Mouse (Mus musculus): ENCODE results near the gene Epb41l2.

Gene Epb41l2

DNA sequence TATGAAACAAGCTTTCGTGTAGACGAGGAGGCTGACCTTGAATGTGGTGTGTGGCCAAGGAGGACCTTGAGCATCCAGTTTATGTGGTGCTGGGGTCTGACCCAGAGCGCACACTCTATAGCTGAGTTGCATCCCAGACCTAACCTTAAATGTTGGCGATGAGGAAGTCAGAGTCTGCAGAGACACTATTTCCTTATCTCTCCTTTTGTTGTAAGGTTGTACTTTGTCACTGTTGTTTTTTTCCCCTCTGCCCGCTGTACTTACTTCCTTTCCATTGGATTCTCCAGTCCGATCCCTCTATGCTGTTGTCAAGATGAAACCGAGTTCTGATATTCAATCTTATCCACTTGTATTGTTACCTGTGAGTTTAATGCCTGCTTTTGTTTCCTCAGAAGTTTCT lies 5.6 kb downstream of the Epb41l2 start:
- in situ Hi-C loops (cut with MboI; ENCODE audit: low sequenced_read_pairs): no loop called here

- in situ Hi-C loops (cut with MboI; ENCODE audit: low sequenced_read_pairs): no loop called here
These were observed 6.1 kb downstream of the Epb41l2 start for GRCm38 (mm10) chr10:25365708-25366107.

GRCm38 (mm10) chr10:25366691-25367090 lies 7.1 kb downstream of the Epb41l2 start:
- in situ Hi-C loops (cut with MboI; ENCODE audit: low sequenced_read_pairs): no loop called here

DNA sequence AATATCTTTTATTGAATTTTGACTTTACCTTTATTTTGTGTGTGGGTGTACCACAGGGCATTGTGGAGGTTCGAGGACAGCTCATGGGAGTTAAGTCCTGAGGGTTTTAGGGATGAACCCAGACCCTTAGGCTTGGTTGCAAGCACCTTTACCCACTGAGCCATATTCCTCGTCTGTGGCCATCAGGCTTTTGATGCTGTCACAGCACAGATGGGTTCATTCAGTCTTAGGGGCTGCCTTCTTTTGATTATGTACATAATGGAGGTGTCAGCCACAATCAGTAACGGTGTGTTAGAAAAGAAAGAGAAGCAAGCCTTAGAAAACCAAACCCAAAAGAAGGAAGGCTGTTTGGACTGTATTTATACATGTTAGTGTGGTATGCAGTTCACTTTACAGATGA lies 9.3 kb downstream of the Epb41l2 start:
- in situ Hi-C loops (cut with MboI; ENCODE audit: low sequenced_read_pairs): no loop called here

GRCm38 (mm10) chr10:25369691-25370090 lies 10.1 kb downstream of the Epb41l2 start:
- in situ Hi-C loops (cut with MboI; ENCODE audit: low sequenced_read_pairs): no loop called here

DNA sequence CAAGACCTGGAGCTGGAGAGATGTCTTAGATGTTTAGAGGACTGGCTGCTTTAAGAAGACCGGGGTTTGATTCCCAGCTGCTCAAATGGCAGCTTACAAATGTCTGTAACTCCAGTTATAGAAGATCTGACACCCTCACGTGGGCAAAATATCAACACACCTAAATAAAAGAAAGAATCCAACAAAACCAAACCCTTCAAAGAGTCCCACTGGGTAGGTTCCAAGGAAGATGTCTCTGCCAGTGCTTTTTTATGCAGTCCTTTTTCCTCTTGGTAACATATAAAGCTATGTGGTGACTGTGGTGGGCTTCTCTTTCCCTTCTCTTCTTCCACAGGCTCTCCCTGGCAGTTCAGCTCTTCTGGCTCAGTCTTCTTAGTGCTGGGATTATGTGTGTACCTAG lies 11.7 kb downstream of the Epb41l2 start:
- in situ Hi-C loops (cut with MboI; ENCODE audit: low sequenced_read_pairs): no loop called here

DNA sequence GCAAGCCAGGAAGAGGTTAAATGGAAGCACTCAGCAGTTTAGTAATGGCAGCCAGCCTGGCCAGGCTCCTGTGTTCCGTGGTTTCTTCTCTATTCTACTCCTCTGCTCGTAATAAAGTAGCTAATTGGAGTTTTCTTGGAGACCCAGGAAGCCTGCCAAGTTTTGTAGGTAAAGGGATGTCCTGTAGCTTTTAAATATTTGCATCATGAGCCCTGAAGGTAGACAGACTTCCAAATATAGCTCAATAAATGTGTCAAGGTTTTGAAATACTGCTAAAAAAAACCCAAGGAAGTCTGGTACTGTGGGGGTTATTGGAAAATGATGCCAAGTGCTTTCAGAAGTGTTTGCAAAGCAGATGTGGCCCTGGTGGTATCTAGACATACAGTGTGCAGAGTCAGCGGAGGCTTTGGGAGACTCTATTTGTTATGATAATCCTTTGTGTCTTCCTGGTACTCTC lies 12.3 kb downstream of the Epb41l2 start:
- in situ Hi-C loops (cut with MboI; ENCODE audit: low sequenced_read_pairs): no loop called here

- in situ Hi-C loops (cut with MboI; ENCODE audit: low sequenced_read_pairs): no loop called here
These were observed 13.0 kb downstream of the Epb41l2 start for GRCm38 (mm10) chr10:25372510-25373148.

DNA sequence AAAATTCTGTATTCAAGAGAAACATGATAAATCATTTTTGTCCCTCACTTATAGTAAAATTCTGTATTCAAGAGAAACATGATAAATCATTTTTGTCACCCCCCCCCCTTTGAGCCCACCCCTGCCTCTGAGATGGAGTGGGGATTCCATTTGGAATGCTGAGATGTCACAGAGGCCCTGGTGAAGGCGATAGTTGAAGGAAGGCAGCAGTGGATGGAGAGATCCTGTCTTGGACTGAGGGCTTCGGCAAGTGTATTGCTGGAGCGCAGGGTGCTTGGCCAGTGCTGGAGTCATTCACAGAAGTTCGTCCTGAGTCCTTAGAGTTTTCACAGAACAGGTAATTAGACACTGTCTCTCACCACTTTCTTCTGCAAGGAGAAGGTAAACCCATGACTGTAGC lies 15.4 kb downstream of the Epb41l2 start:
- in situ Hi-C loops (cut with MboI; ENCODE audit: low sequenced_read_pairs): no loop called here

GRCm38 (mm10) chr10:25380746-25381481 lies 21.3 kb downstream of the Epb41l2 start:
- in situ Hi-C loops (cut with MboI; ENCODE audit: low sequenced_read_pairs): no loop called here

- in situ Hi-C loops (cut with MboI; ENCODE audit: low sequenced_read_pairs): no loop called here
These were observed 22.4 kb downstream of the Epb41l2 start for GRCm38 (mm10) chr10:25381951-25382350.

DNA sequence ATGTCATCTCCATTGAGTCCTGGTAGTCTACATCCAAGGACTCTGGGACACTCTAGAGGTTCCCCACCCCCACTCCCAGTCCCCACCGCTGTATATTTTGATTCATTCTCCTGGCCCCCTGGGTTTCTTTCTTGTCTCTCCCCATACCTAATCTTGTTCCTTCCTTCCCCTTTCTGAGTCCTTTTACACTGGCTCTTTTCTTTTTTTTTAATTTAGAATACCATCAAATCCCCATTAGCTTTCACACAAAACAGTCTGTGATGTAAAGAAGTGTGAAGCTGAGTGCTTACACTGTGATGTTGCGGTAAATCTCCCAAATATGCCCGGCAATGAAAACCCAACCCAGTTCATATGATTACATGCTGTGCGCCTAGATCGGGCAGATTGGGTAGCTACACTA lies 23.6 kb downstream of the Epb41l2 start:
- in situ Hi-C loops (cut with MboI; ENCODE audit: low sequenced_read_pairs): no loop called here

DNA sequence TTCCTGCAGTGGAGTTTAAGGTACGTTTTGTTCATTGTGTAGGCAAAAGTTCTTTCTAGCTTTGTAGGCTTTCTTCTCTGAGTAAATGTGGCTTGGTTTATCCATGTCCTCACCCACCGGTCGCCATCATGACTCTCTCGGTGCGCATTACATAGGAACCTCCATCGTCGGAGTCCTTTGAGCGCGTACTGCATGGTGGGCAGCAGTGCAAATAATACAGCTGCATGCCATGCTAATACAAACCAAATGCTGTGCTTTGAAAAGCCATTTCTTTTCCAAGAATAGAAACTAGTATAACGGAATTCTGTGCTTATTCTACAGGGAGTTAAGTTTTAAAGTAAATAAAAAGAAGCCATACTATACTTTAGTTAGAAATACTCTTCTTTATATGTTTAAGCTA lies 24.8 kb downstream of the Epb41l2 start:
- in situ Hi-C loops (cut with MboI; ENCODE audit: low sequenced_read_pairs): no loop called here

- in situ Hi-C loops (cut with MboI; ENCODE audit: low sequenced_read_pairs): no loop called here
These were observed 26.4 kb downstream of the Epb41l2 start for GRCm38 (mm10) chr10:25385811-25386580.

GRCm38 (mm10) chr10:25386868-25387267 lies 27.3 kb downstream of the Epb41l2 start:
- in situ Hi-C loops (cut with MboI; ENCODE audit: low sequenced_read_pairs): no loop called here

DNA sequence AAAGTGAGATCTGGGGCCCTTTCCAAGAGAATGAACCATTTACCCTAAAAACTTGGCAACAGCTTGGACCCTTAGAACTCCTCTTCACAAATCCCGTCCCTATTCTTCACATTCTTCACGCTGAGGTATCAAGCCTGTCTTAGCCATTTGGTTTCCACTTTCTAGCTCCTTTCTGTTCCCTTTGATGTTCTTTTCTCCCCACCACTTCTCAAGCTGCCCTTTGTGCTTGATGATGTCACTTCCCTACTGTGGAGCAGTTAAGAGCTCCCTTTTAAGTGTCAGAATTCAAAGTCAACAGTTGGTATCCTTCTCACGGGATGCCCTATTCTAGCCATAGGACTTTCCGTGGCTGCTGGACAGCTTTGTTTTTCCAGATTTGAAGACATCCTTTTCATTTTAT lies 27.7 kb downstream of the Epb41l2 start:
- in situ Hi-C loops (cut with MboI; ENCODE audit: low sequenced_read_pairs): no loop called here

- in situ Hi-C loops (cut with MboI; ENCODE audit: low sequenced_read_pairs): no loop called here
These were observed 33.2 kb downstream of the Epb41l2 start for GRCm38 (mm10) chr10:25392786-25393185.

- in situ Hi-C loops (cut with MboI; ENCODE audit: low sequenced_read_pairs): no loop called here
These were observed 34.1 kb downstream of the Epb41l2 start for GRCm38 (mm10) chr10:25393721-25394120.

DNA sequence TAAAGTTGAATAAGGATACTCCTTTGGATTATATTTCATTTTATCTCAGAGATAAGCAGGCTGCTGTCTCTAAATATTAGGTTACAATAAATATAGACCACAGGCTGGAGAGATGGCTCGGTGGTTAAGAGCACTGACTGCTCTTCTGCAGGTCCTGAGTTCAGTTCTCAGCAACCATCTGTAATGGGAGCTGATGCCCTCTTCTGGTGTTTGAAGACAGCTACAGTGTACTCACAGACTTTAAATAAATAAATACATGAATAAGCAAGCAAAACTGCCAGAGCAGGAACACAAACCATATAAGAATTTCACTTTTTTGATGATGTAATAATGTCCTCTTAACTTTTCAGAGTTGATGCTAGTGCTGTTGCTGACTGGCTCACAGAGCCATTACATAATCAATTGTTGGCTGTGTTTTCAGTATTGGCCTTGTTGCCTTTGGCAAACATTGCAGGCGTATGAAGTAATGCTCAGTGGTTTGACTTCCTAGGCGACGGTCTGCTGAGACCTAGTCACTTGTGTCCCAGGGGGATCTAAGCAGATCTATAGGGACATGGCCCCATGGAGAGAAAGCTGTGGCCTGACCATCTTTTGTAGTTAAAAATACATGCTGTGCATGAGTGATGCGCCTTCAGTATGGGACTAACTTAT lies 35.8 kb downstream of the Epb41l2 start:
- in situ Hi-C loops (cut with MboI; ENCODE audit: low sequenced_read_pairs): no loop called here

DNA sequence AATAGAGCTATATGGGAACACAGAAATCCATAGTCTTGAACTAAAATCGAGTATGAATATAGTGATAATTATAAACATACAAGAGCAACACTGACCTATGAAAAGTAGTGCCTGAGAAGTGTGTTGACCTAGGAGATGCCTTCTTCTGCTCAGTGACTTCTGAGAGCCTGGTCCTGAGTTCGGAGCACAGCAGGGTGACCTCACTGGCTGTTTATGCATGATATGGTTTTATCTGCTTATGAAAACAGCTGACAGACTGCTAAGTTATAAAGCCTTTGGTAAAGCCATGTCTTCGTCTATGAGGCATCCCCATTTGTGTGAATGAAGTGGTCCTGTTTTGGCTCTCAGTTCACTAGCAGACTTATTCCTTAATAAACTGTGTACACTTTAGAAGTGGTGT lies 37.3 kb downstream of the Epb41l2 start:
- in situ Hi-C loops (cut with MboI; ENCODE audit: low sequenced_read_pairs): no loop called here

Measured in CH12F3 (cell line).